Mouse (Mus musculus): ENCODE results near the gene Trip12. TPM values are rescaled to one million over a fixed set of nuclear protein-coding genes. Genes with fewer than 3 reads are reported as not detected.

The Trip12 gene
- polyA plus RNA-seq, 1 experiment from 2014 or later, result 68.5 TPM

DNA sequence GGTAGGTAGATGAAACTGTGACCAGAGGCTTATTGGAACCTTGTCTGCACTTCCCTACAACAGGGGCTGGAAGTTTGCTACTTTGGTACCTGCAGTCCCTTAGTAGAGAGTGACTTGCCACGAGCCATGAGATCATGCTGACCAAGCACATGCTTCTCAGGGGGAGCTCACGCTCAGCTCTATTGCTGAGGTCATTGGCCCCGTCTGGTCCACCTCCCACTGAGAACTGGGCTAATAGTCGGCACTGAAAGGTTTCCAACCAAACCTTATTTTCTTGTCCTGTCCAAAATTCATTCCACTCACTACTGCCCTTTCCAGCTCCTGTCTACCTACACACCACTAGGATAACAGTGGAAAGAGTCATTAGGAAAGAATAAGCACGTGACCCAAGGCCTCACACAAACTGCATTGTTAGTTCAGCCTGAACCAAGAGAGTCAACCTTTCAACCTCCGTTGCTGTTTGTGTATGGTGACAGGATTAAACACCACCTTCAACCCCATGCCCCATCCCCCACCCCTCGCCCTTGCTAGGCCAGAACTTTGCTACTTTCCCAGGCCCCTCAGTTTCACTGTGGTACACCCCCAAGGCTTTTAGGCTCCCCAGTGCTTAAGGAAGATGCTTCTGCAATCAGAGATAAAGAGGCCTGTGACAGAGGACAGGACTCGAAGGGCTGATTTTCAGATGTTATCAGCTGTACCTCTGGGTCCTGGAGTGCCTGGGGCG is 11.4 kb upstream of the Trip12 start:
- peaks cover 12% of the 10 kb centered on the region for H3K4me1 ChIP-seq
- H3K36me3 ChIP-seq, result no peaks in the 10 kb centered on the region
- H3K9me3 ChIP-seq, result no peaks in the 10 kb centered on the region
- DNase-seq (ENCODE audit: low spot score), result no peak
- peak overlapping the region; percentile 52 for H3K27ac ChIP-seq
- WGBS, result 20% methylated on average over 9 of the region's 9 CpGs
- no peaks in the 10 kb centered on the region for H3K27me3 ChIP-seq (ENCODE audit: insufficient read depth, poor library complexity, severe bottlenecking)
- no peak overlapping the region for H3K4me3 ChIP-seq

- no peak overlapping the region for H3K4me3 ChIP-seq
- no peak for DNase-seq (ENCODE audit: low spot score)
- H3K4me1 ChIP-seq, result peaks cover 12% of the 10 kb centered on the region
- no peaks in the 10 kb centered on the region for H3K27me3 ChIP-seq (ENCODE audit: insufficient read depth, poor library complexity, severe bottlenecking)
- 87% methylated on average over 7 of the region's 7 CpGs for WGBS
- no peaks in the 10 kb centered on the region for H3K9me3 ChIP-seq
- no peaks in the 10 kb centered on the region for H3K36me3 ChIP-seq
- no peak overlapping the region for H3K27ac ChIP-seq
Measured at GRCm38 (mm10) chr1:84850471-84850870, 10.2 kb upstream of the Trip12 start.

DNA sequence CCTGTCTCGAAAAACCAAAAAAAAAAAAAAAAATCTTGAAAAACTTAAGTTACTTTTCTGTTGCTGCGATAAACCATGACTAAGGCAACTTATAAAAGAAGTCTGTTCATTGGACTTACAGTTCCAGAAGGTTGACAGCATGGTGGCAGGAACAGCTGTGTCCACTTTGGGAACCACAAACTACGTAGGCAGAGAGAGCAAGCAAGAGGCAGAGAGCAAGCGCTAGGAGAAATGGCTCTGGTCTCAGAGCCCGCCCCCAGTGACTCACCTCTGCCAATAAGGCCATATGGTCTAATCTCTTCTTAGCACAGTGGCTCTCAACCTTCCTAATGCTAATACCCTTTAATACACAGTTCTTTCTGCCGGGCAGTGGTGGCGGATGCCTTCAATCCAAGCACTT is 9.5 kb upstream of the Trip12 start:
- no peaks in the 10 kb centered on the region for H3K27me3 ChIP-seq (ENCODE audit: insufficient read depth, poor library complexity, severe bottlenecking)
- no peak for DNase-seq (ENCODE audit: low spot score)

GRCm38 (mm10) chr1:84848801-84849455 is 8.6 kb upstream of the Trip12 start:
- H3K4me1 ChIP-seq, result peaks cover 12% of the 10 kb centered on the region
- no peak overlapping the region for H3K4me3 ChIP-seq
- no peaks in the 10 kb centered on the region for H3K27me3 ChIP-seq (ENCODE audit: insufficient read depth, poor library complexity, severe bottlenecking)
- no peaks in the 10 kb centered on the region for H3K9me3 ChIP-seq
- no peak for DNase-seq (ENCODE audit: low spot score)
- H3K36me3 ChIP-seq, result no peaks in the 10 kb centered on the region
- WGBS, result 94% methylated on average over 6 of the region's 6 CpGs
- H3K27ac ChIP-seq, result no peak overlapping the region

More for the DNA sequence above, 9.5 kb upstream of the Trip12 start:
- no peak overlapping the region for H3K27ac ChIP-seq
- H3K4me1 ChIP-seq, result peaks cover 12% of the 10 kb centered on the region
- H3K4me3 ChIP-seq, result no peak overlapping the region
- WGBS, result 94% methylated on average over 7 of the region's 7 CpGs
- no peaks in the 10 kb centered on the region for H3K9me3 ChIP-seq
- no peaks in the 10 kb centered on the region for H3K36me3 ChIP-seq

- H3K27me3 ChIP-seq (ENCODE audit: insufficient read depth, poor library complexity, severe bottlenecking), result no peaks in the 10 kb centered on the region
- no peak for DNase-seq (ENCODE audit: low spot score)
- 91% methylated on average over 3 of the region's 3 CpGs for WGBS
- H3K9me3 ChIP-seq, result no peaks in the 10 kb centered on the region
- H3K36me3 ChIP-seq, result no peaks in the 10 kb centered on the region
- H3K4me3 ChIP-seq, result no peak overlapping the region
- H3K27ac ChIP-seq, result no peak overlapping the region
- H3K4me1 ChIP-seq, result peaks cover 12% of the 10 kb centered on the region
Measured at GRCm38 (mm10) chr1:84848335-84848734, 8.0 kb upstream of the Trip12 start.

DNA sequence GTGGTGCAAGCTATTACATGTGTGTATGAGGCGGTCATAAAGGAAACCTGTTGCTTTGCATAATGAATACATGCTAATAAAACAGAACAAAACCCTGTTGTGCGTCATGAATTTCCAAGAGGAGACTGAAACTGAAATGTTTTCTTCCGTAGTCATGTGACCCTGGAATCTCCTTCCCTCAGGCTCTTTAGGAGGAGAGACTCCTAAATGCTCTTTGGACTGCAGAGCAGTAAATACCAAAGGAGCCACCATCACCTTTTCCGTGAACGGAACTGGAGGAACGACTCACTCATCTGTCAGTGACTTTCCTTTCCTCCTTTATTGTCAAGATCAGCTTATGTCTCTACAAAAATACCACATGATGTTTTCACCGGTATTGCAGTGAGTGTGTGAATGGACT is 7.4 kb upstream of the Trip12 start:
- DNase-seq (ENCODE audit: low spot score), result no peak
- H3K36me3 ChIP-seq, result no peaks in the 10 kb centered on the region
- H3K9me3 ChIP-seq, result no peaks in the 10 kb centered on the region
- 84% methylated on average over 7 of the region's 7 CpGs for WGBS
- no peak overlapping the region for H3K27ac ChIP-seq
- no peaks in the 10 kb centered on the region for H3K27me3 ChIP-seq (ENCODE audit: insufficient read depth, poor library complexity, severe bottlenecking)
- H3K4me1 ChIP-seq, result peaks cover 12% of the 10 kb centered on the region
- no peak overlapping the region for H3K4me3 ChIP-seq

DNA sequence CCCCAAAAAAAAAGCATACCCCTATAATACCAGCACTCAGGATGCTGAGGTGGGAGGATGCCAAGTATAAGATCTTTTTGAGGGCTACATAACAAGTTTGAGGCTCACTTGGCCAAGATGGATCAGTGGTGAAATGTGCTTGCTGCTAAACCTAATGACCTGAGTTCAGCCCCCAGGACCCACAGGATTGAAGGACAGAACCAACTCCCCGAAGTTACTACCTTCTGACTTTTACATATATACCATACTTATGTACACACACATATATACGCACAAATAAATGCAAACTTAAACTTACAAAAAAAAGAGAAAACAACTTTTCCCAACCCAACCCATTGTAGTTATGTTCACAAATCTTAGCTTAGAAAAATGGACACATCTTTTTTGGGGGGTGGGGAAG is 3.0 kb upstream of the Trip12 start:
- Histone ChIP-seq H3K9me3 (no peaks in the 10 kb centered on the region), H3K4me1 (peaks cover 4% of the 10 kb centered on the region; the same call in 1 of the 2 replicates), H3K36me3 (no peaks in the 10 kb centered on the region), H3K27ac (no peak overlapping the region), H3K27me3 (ENCODE audit: insufficient read depth, poor library complexity, severe bottlenecking) (no peaks in the 10 kb centered on the region), H3K4me3 (no peak overlapping the region)
- no peak for DNase-seq (ENCODE audit: low spot score)
- WGBS, result 98% methylated on average over 2 of the region's 2 CpGs

DNA sequence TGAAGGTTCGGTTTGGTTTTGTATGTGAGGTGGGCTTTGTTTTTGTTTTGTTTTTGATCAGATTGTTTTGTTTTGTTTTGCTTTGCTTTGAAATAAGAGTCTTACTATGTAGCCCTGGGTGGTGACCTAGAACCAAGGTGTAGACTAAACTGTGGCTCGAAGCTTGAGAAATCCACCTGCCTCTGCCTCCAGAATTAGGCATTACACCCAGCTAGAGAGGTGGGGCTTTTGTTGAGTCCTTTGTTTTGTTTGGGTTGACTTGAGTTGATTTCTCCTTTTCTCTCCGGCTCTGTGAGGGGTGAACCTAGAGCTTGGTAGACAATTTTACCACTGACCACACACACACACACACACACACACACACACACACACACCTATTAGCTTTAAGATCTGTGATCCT is 745 bp upstream of the Trip12 start:
- 56% methylated on average over 3 of the region's 3 CpGs for WGBS
- H3K27me3 ChIP-seq (ENCODE audit: insufficient read depth, poor library complexity, severe bottlenecking), result no peaks in the 10 kb centered on the region
- H3K27ac ChIP-seq, result no peak overlapping the region
- no peaks in the 10 kb centered on the region for H3K9me3 ChIP-seq
- H3K4me3 ChIP-seq, result peak overlapping the region; percentile 8; the same call in 1 of the 2 replicates
- no peaks in the 10 kb centered on the region for H3K36me3 ChIP-seq
- H3K4me1 ChIP-seq, result peaks cover 4% of the 10 kb centered on the region; the same call in 1 of the 2 replicates
- no peak for DNase-seq (ENCODE audit: low spot score)

- DNase-seq (ENCODE audit: low spot score), result peak; percentile 96
- H3K27me3 ChIP-seq (ENCODE audit: insufficient read depth, poor library complexity, severe bottlenecking), result no peaks in the 10 kb centered on the region
- no peaks in the 10 kb centered on the region for H3K36me3 ChIP-seq
- H3K4me3 ChIP-seq, result peak within 1 kb of the TSS; percentile 98
- H3K27ac ChIP-seq, result peak within 1 kb of the TSS; percentile 99
- under 1% methylated on average over 50 of the region's 54 CpGs for WGBS
- H3K4me1 ChIP-seq, result peaks cover 4% of the 10 kb centered on the region; the same call in 1 of the 2 replicates
- H3K9me3 ChIP-seq, result no peaks in the 10 kb centered on the region
Measured at GRCm38 (mm10) chr1:84839309-84840017, 853 bp downstream of the Trip12 start, which contains the start of gene Fbxo36. Fbxo36 (plus strand) TSS chr1:84839841.

GRCm38 (mm10) chr1:84838621-84839151 is 1.6 kb downstream of the Trip12 start:
- Histone ChIP-seq H3K27ac (peak overlapping the region; percentile 99), H3K4me1 (peaks cover 4% of the 10 kb centered on the region; the same call in 1 of the 2 replicates), H3K36me3 (peaks cover 5% of the 10 kb centered on the region), H3K27me3 (ENCODE audit: insufficient read depth, poor library complexity, severe bottlenecking) (no peaks in the 10 kb centered on the region), H3K9me3 (no peaks in the 10 kb centered on the region), H3K4me3 (peak overlapping the region; percentile 98)
- DNase-seq (ENCODE audit: low spot score), result peak; percentile 87
- under 1% methylated on average over 36 of the region's 44 CpGs for WGBS

DNA sequence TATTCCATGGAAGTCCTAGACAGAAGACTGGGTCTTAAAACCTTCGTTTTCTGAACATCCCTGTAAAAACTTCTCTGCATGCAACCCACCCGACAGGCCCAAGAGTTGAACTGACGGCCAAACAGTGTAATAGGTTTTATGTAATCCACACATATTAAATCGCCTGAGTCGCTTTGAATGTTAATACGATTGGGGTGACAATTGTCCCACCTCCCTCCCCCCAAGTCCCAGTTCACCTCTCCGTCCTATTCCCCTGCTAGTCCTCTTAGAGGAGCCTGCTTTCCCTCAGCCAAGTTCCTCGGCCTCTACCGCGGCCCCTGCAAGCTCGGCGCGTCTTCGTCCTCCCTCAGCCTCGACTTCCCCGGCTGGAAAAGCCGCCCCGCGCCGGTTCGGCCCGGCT is 2.2 kb downstream of the Trip12 start:
- peaks cover 4% of the 10 kb centered on the region; the same call in 1 of the 2 replicates for H3K4me1 ChIP-seq
- DNase-seq (ENCODE audit: low spot score), result no peak
- under 1% methylated on average over 22 of the region's 22 CpGs for WGBS
- H3K36me3 ChIP-seq, result peaks cover 10% of the 10 kb centered on the region
- peak overlapping the region; percentile 98 for H3K4me3 ChIP-seq
- H3K27me3 ChIP-seq (ENCODE audit: insufficient read depth, poor library complexity, severe bottlenecking), result no peaks in the 10 kb centered on the region
- peak overlapping the region; percentile 99 for H3K27ac ChIP-seq
- H3K9me3 ChIP-seq, result no peaks in the 10 kb centered on the region

GRCm38 (mm10) chr1:84837523-84838145 is 2.7 kb downstream of the Trip12 start:
- 6% methylated on average over 20 of the region's 20 CpGs for WGBS
- DNase-seq (ENCODE audit: low spot score), result no peak
- H3K27ac ChIP-seq, result peak overlapping the region; percentile 99
- peak overlapping the region; percentile 98 for H3K4me3 ChIP-seq
- H3K4me1 ChIP-seq, result peaks cover 4% of the 10 kb centered on the region; the same call in 1 of the 2 replicates
- peaks cover 15% of the 10 kb centered on the region for H3K36me3 ChIP-seq
- no peaks in the 10 kb centered on the region for H3K9me3 ChIP-seq
- H3K27me3 ChIP-seq (ENCODE audit: insufficient read depth, poor library complexity, severe bottlenecking), result no peaks in the 10 kb centered on the region
